Mouse (Mus musculus): ENCODE results near the gene Inpp4b.

Inpp4b gene

GRCm38 (mm10) chr8:81575268-81575917 is 233.0 kb downstream of the Inpp4b start:
- no peak for DNase-seq (ENCODE audit: extremely low read depth, low read depth)

DNA sequence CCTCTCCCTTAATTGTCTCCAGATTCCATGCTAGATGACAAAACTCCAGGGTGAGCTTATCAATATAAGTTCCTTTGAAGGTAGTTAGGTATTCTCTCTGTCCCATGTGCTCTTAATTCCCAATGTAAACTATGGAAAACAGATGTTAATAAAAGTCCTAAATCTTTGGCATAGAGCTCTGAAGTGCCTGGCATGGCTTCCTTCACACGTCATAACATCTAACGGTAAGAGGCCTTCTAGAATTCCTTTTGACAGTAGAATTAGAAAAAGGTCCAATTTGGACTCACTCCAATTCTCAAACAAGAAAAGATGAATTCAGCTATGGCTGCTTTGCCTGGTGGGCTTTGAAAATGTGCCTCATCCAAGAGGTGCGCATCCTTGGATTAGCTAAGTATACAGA is 236.6 kb downstream of the Inpp4b start:
- no peak for DNase-seq (ENCODE audit: extremely low read depth, low read depth)

- no peak for DNase-seq (ENCODE audit: extremely low read depth, low read depth)
Observed at GRCm38 (mm10) chr8:81581817-81582437, 239.6 kb downstream of the Inpp4b start.

DNA sequence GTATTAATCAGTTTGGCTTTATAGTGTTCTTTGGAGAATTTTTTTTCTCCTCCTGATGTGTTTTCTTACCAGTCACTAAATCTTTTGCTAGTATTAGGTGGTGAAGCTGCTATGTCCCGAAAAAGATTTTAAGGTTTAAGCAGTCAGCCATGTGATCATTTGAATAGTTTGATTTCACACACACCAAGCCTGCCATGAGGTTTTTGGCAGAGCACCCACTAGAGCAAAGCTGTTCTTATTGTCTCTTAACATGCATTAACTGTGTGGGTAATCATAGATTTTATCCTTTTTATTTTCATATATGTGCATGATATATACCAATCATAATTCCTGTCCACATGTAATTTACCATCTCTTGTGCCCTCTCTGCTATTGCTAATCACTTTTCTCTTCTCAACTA is 240.6 kb downstream of the Inpp4b start:
- no peak for DNase-seq (ENCODE audit: extremely low read depth, low read depth)

- DNase-seq (ENCODE audit: extremely low read depth, low read depth) = no peak
Observed at GRCm38 (mm10) chr8:81586783-81587182, 244.4 kb downstream of the Inpp4b start.

GRCm38 (mm10) chr8:81594134-81594714 is 251.9 kb downstream of the Inpp4b start:
- no peak for DNase-seq (ENCODE audit: extremely low read depth, low read depth)

- peak; percentile 26 for DNase-seq (ENCODE audit: extremely low read depth, low read depth)
Observed at GRCm38 (mm10) chr8:81599209-81599608, 256.9 kb downstream of the Inpp4b start.

GRCm38 (mm10) chr8:81601136-81601535 is 258.8 kb downstream of the Inpp4b start:
- no peak for DNase-seq (ENCODE audit: extremely low read depth, low read depth)

DNA sequence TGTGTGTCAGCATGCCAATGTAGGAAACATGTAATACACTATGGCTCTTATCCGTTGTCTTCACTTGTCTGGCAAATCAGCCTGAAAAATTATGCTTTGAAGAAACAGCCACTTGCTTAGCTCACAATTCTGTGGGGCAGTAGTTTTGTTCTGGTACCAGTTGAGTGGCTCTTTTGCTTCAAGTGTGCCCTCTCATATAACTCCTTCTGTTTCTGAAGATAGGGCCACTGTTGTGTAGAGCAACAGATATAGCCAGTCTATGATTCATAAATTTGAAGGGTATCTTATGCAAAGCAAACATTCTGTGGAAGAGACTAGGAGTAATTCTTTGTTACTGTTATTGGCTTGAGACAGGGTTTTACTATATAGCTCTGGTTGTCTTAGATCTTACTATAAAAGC is 265.7 kb downstream of the Inpp4b start:
- no peak for DNase-seq (ENCODE audit: extremely low read depth, low read depth)

DNA sequence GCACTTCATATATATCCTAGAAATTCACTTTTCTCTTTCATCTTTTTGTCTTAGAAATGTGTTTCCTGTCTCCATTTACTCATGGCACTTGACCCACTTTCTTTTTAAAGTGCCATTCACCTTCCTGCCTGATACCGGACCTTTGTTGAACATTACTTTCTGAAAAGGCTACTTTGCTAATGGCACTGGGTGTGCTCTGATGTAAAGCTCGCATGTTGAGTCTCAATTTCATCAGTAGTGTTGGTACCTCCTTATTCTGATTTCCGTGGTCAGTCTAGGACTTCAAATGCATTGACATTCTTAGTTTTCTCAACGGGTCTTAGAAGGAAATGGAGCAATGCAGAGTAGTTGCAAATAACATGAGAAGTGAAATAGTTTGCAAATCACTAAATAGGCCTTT is 266.7 kb downstream of the Inpp4b start:
- DNase-seq (ENCODE audit: extremely low read depth, low read depth) = no peak

GRCm38 (mm10) chr8:81612611-81613010 is 270.3 kb downstream of the Inpp4b start:
- no peak for DNase-seq (ENCODE audit: extremely low read depth, low read depth)

DNA sequence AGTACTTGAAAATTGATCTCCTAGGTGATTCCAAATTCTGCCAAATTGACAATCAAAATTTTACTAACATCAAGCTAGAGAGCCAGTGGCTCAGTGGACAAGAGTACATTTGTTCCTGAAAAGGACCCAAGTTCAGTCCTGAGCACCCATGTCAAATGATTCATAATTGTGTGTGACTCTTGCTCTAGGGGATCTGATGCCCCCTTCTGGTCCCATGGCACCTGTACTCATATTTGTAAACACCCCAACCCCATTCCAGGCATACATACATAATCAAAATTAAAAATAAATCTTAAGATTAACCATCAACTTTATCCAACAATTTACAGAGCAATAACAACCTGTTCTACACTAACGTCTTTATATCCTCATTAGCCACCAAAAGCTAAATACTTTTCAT is 271.8 kb downstream of the Inpp4b start:
- DNase-seq (ENCODE audit: extremely low read depth, low read depth) = no peak

GRCm38 (mm10) chr8:81614605-81615004 is 272.2 kb downstream of the Inpp4b start:
- no peak for DNase-seq (ENCODE audit: extremely low read depth, low read depth)

DNA sequence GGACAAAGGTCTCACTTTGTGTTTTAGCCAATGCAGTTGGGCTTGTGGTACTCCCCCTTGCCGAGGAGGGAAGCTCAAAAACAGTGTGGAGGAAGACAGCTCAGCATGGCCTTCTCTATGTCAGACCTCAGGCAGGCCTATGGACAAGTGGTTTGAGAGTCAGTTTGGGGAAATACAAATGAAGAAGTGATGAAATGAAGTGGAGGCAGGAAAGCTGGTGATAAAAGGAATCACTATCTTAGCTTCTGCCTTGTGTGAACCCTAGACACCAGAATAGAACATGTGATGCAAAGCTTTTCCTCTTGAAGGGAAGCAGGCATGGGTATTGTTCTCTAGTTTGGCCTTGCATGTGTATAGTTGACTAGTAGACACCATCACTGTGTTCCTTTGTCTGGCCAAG is 273.2 kb downstream of the Inpp4b start:
- peak; percentile 53 for DNase-seq (ENCODE audit: extremely low read depth, low read depth)

DNA sequence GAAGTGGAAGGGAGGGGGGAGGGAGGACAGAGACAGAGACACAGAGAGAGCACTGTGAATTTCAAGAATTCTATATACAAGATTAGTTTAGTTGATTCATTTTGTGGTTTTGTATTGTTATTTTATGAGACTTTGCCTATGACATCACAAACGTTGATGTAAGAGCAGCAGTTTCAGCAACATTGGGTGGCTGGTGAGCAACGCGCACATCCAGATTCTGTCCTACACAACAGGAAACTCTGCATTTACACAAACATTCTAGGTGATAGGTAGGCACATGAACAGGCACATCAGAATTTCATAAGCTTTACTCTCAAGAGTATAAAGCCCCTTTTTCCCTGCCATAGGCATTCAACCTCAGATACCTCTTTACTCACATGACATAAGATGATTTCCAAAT is 276.6 kb downstream of the Inpp4b start:
- DNase-seq (ENCODE audit: extremely low read depth, low read depth) = no peak

GRCm38 (mm10) chr8:81635015-81635414 is 292.7 kb downstream of the Inpp4b start:
- no peak for DNase-seq (ENCODE audit: extremely low read depth, low read depth)

- no peak for DNase-seq (ENCODE audit: extremely low read depth, low read depth)
Observed at GRCm38 (mm10) chr8:81635912-81636583, 293.7 kb downstream of the Inpp4b start.

DNA sequence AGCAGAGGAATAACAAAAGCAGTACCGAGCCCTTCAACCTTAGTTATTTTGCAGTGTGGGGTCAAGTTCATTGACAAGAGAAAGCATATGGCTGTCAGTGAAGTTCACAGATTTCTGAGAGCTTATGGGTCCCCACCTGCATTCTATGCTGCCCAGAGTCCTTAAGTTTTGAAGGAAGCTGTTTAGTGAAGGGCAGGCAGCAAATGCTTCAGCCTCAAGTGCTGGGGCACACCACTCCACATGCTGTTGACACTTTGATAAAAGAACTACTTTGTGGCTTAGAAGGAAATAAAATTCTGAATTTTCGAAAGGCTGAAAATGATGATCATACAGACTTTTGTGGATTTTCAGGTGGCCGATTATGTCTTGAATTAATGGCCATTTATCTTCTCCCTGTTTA is 296.1 kb downstream of the Inpp4b start:
- no peak for DNase-seq (ENCODE audit: extremely low read depth, low read depth)

DNA sequence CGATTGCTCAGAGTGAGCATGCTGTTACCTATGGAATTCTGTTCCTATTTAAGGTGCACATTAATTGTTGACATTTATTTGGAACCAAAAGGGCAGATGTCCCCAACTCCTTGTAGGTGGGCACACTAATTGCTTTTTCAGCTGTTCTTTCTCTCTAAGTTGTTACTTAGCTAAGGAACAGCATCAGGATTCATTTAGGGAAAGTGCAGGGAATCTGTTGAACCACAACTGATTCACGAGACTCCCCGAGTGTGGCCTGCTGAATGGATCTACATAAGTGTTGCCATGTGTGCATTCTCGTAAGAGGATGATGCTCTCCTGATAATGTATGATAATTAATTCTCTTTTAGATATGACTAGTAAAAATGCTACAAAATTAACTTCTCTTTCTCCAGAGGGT is 297.5 kb downstream of the Inpp4b start:
- no peak for DNase-seq (ENCODE audit: extremely low read depth, low read depth)

- DNase-seq (ENCODE audit: extremely low read depth, low read depth) = no peak
Observed at GRCm38 (mm10) chr8:81643030-81643429, 300.7 kb downstream of the Inpp4b start.

DNA sequence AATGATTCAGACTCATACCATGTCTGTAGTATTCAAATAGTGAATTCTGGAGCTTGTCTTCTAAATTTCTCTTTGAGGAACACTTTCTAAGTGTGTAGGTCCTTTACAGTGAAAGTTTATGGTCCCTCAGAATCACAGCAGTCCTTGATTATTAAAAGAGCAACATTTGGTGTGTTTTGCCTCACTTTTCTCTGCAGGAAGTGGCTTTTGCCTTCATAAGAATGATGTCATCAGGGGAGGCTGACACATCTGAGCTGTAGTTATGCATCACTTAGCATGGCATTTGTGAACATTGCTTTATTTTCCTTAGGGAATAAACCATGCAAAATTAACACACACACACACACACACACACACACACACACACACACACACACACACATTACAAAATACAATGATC is 349.8 kb downstream of the Inpp4b start:
- DNase-seq (ENCODE audit: extremely low read depth, low read depth) = no peak

GRCm38 (mm10) chr8:81694893-81695292 is 352.5 kb downstream of the Inpp4b start:
- DNase-seq (ENCODE audit: extremely low read depth, low read depth) = no peak
